Mouse (Mus musculus): Measurements from ENCODE around the gene Rasgrp3. TPM values are rescaled to one million over a fixed set of nuclear protein-coding genes. Genes with fewer than 3 reads are reported as not detected.
A peak's percentile ranks its signal among the peaks of the same experiment; 100 is the strongest.

Gene Rasgrp3
- total and polyA plus RNA-seq, 2 experiments = 1.5 to 7.9 TPM

DNA sequence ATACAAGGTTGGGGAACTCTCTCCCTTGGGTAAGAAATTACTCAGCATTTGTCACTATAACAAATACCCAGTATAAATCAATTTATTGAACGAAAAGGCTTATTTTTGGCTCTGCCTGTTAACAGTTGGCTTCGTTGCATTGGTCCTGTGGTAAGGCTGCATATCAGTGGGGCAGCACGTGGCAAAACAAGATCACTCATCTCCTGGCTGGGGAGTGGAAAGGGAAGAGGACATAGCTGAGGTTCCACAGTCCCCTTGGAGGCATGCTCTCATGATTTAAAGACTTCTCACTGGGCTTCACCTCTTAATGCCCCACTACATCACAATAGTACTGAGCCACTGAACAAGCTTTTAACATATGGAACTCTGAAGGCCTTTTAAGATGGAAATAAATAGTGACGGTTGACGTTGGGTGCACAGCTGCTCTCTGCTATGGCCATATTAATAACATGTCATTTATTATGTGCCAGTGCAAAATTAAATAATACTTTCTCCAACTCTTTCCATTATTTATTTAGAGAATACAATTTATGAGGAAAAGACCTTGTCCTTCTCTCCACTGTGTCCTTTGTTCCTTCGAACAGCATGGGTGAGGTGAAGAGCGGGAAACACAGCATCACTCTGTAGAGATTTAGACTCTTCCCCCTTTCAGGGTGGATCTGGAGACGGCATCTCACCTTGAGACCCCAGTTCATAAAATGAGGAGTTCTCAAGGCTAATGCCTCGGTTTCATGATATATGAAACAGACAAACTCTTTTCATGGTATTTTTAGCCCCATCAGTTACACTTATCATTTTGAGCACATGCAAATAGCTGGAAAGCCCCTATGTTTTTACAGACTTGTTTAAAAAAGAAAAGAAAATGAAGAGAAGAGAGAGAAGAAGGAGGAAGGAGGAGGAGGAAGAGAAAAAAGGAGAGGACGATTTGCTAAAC lies 71.3 kb downstream of the Rasgrp3 start:
- no peak overlapping the region for H3K27ac ChIP-seq (replicated peaks; ENCODE audit: insufficient read depth, low read depth, low read length)
- no peaks in the 10 kb centered on the region; the same call in none of the 2 replicates for H3K36me3 ChIP-seq (ENCODE audit: control insufficient read depth, insufficient read depth, low read length)
- peak; percentile 87 for DNase-seq (ENCODE audit: extremely low read depth, low read depth, low spot score)
- no peak overlapping the region for H3K9ac ChIP-seq (ENCODE audit: low read depth, low read length)
- TF ChIP-seq CTCF (IDR thresholded peaks at IDR 0.05; ENCODE audit: low read depth, low read length) (no peak), POLR2A (IDR thresholded peaks at IDR 0.05; ENCODE audit: extremely low read depth, insufficient read depth, low read length) (no peak)
- whole genome bisulfite sequencing = 73% methylated on average over 10 of the region's 10 CpGs
- no peak overlapping the region for H3K4me3 ChIP-seq (ENCODE audit: insufficient read depth, low read depth, low read length)
- H3K4me1 ChIP-seq (ENCODE audit: control insufficient read depth, insufficient read depth, low read length) = peaks cover 6% of the 10 kb centered on the region
- H3K27me3 ChIP-seq (ENCODE audit: control insufficient read depth, insufficient read depth, low read length) = no peaks in the 10 kb centered on the region
- no peaks in the 10 kb centered on the region for H3K79me2 ChIP-seq (ENCODE audit: control insufficient read depth, insufficient read depth, low read length)

GRCm38 (mm10) chr17:75509257-75509656 lies 73.6 kb downstream of the Rasgrp3 start:
- H3K4me1 ChIP-seq (ENCODE audit: control insufficient read depth, insufficient read depth, low read length) = peaks cover 6% of the 10 kb centered on the region
- H3K27me3 ChIP-seq (ENCODE audit: control insufficient read depth, insufficient read depth, low read length) = no peaks in the 10 kb centered on the region
- WGBS = 70% methylated on average over 5 of the region's 5 CpGs
- H3K79me2 ChIP-seq (ENCODE audit: control insufficient read depth, insufficient read depth, low read length) = no peaks in the 10 kb centered on the region
- no peak overlapping the region for H3K9ac ChIP-seq (ENCODE audit: low read depth, low read length)
- no peak overlapping the region for H3K27ac ChIP-seq (replicated peaks; ENCODE audit: insufficient read depth, low read depth, low read length)
- peak; percentile 16 for DNase-seq (ENCODE audit: extremely low read depth, low read depth, low spot score)
- no peak for TF ChIP-seq CTCF (IDR thresholded peaks at IDR 0.05; ENCODE audit: low read depth, low read length)
- TF ChIP-seq POLR2A (IDR thresholded peaks at IDR 0.05; ENCODE audit: extremely low read depth, insufficient read depth, low read length) = no peak
- H3K36me3 ChIP-seq (ENCODE audit: control insufficient read depth, insufficient read depth, low read length) = no peaks in the 10 kb centered on the region; the same call in none of the 2 replicates
- no peak overlapping the region for H3K4me3 ChIP-seq (ENCODE audit: insufficient read depth, low read depth, low read length)

GRCm38 (mm10) chr17:75516591-75516990 lies 80.9 kb downstream of the Rasgrp3 start:
- WGBS = 72% methylated on average over 4 of the region's 4 CpGs
- Histone ChIP-seq H3K79me2 (ENCODE audit: control insufficient read depth, insufficient read depth, low read length) (no peaks in the 10 kb centered on the region), H3K4me3 (ENCODE audit: insufficient read depth, low read depth, low read length) (no peak overlapping the region), H3K27ac (replicated peaks; ENCODE audit: insufficient read depth, low read depth, low read length) (no peak overlapping the region), H3K36me3 (ENCODE audit: control insufficient read depth, insufficient read depth, low read length) (no peaks in the 10 kb centered on the region), H3K27me3 (ENCODE audit: control insufficient read depth, insufficient read depth, low read length) (no peaks in the 10 kb centered on the region), H3K4me1 (ENCODE audit: control insufficient read depth, insufficient read depth, low read length) (no peaks in the 10 kb centered on the region), H3K9ac (ENCODE audit: low read depth, low read length) (no peak overlapping the region)
- DNase-seq (ENCODE audit: extremely low read depth, low read depth, low spot score) = no peak
- no peak for TF ChIP-seq CTCF (IDR thresholded peaks at IDR 0.05; ENCODE audit: low read depth, low read length)
- no peak for TF ChIP-seq POLR2A (IDR thresholded peaks at IDR 0.05; ENCODE audit: extremely low read depth, insufficient read depth, low read length)

DNA sequence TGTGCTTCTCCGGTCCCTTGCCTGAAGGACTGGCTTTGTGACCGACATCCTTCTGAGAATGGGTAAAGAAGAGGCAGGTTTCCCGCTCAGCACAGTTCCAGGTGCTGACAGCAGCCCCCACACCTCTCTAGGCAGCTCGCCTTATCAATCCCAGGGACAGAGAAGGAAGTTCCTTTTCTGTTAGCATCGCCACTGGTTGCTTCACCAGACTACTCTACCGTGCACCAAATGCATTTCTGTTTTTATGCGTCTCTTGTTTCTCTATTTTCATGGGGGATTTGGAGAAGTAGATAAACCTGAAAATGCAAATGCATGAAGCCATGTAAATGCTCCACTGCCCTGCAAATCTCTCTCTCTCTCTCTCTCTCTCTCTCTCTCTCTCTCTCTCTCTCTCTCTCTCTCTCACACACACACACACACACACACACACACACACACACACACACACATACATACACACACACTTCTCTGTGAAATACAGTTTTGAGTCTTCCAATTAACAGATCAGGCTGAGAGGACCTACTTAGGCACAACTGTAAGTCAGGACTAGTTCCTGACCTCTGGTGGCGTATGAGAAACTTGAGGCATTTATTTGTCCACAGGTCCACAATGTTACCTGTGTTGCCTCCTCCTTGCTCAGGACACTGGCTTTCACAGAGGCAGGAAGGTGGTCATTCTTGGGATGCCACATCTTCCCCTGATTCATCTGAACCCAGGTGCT lies 82.6 kb downstream of the Rasgrp3 start:
- Histone ChIP-seq H3K27ac (replicated peaks; ENCODE audit: insufficient read depth, low read depth, low read length) (no peak overlapping the region), H3K4me1 (ENCODE audit: control insufficient read depth, insufficient read depth, low read length) (no peaks in the 10 kb centered on the region), H3K9ac (ENCODE audit: low read depth, low read length) (no peak overlapping the region), H3K36me3 (ENCODE audit: control insufficient read depth, insufficient read depth, low read length) (no peaks in the 10 kb centered on the region), H3K27me3 (ENCODE audit: control insufficient read depth, insufficient read depth, low read length) (no peaks in the 10 kb centered on the region), H3K4me3 (ENCODE audit: insufficient read depth, low read depth, low read length) (no peak overlapping the region), H3K79me2 (ENCODE audit: control insufficient read depth, insufficient read depth, low read length) (no peaks in the 10 kb centered on the region)
- TF ChIP-seq CTCF (IDR thresholded peaks at IDR 0.05; ENCODE audit: low read depth, low read length) = no peak
- TF ChIP-seq POLR2A (IDR thresholded peaks at IDR 0.05; ENCODE audit: extremely low read depth, insufficient read depth, low read length) = no peak
- DNase-seq (ENCODE audit: extremely low read depth, low read depth, low spot score) = no peak
- 72% methylated on average over 8 of the region's 8 CpGs for WGBS

DNA sequence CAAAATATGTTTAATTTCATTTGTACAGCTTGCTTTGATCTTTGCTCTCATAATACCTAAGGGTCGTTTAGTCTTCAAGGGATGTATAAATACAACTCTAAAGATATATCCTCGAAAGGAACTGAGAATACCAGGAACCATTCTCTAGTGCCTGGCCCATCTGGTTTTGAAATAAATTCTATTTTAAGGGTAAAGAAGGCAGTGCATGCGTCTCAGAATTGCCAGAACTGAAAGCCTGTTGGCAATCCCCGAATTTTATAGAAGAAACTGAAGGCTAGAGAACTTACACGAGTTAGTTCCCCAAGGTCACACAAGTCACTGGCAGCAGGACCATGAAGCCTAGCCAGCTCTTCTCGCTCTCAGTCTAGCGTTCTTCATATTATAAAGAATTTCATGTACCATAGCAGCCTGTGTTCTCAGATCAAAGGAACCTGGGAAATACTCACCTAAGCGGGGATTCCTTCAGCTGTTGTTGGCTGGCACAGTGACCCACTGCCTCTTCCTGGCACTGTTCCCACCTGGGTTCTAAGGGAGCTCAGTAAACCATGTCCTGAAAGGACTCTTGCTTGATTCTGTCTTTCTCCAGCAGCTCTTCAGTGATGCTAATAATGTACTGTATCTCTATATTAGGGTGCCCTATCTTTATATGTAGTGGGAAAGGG lies 83.7 kb downstream of the Rasgrp3 start:
- Histone ChIP-seq H3K36me3 (ENCODE audit: control insufficient read depth, insufficient read depth, low read length) (no peaks in the 10 kb centered on the region), H3K4me1 (ENCODE audit: control insufficient read depth, insufficient read depth, low read length) (peaks cover 2% of the 10 kb centered on the region; the same call in 1 of the 2 replicates), H3K79me2 (ENCODE audit: control insufficient read depth, insufficient read depth, low read length) (no peaks in the 10 kb centered on the region), H3K27me3 (ENCODE audit: control insufficient read depth, insufficient read depth, low read length) (no peaks in the 10 kb centered on the region), H3K27ac (replicated peaks; ENCODE audit: insufficient read depth, low read depth, low read length) (no peak overlapping the region), H3K9ac (ENCODE audit: low read depth, low read length) (no peak overlapping the region), H3K4me3 (ENCODE audit: insufficient read depth, low read depth, low read length) (no peak overlapping the region)
- no peak for DNase-seq (ENCODE audit: extremely low read depth, low read depth, low spot score)
- 75% methylated on average over 8 of the region's 8 CpGs for WGBS
- TF ChIP-seq POLR2A (IDR thresholded peaks at IDR 0.05; ENCODE audit: extremely low read depth, insufficient read depth, low read length) = no peak
- TF ChIP-seq CTCF (IDR thresholded peaks at IDR 0.05; ENCODE audit: low read depth, low read length) = no peak

Data from liver, adult 2 months (tissue).